Mouse (Mus musculus): ENCODE data around the gene Mpo.
A peak's percentile ranks its signal among the peaks of the same experiment; 100 is the strongest.

The Mpo gene

GRCm38 (mm10) chr11:87805448-87805847, 12.1 kb downstream of the Mpo start:
- DNase-seq (ENCODE audit: extremely low spot score): peak; percentile 36

- DNase-seq (ENCODE audit: extremely low spot score): no peak
Observed at GRCm38 (mm10) chr11:87807433-87807832, 14.1 kb downstream of the Mpo start.

- no peak for DNase-seq (ENCODE audit: extremely low spot score)
Observed at GRCm38 (mm10) chr11:87808236-87808635, 14.9 kb downstream of the Mpo start.

GRCm38 (mm10) chr11:87811396-87811795, 18.0 kb downstream of the Mpo start:
- no peak for DNase-seq (ENCODE audit: extremely low spot score)

- no peak for DNase-seq (ENCODE audit: extremely low spot score)
Observed at GRCm38 (mm10) chr11:87814831-87815230, 21.4 kb downstream of the Mpo start.

GRCm38 (mm10) chr11:87816707-87817442, 23.5 kb downstream of the Mpo start:
- peak; percentile 56 for DNase-seq (ENCODE audit: extremely low spot score)

GRCm38 (mm10) chr11:87817443-87817773, 24.0 kb downstream of the Mpo start:
- no peak for DNase-seq (ENCODE audit: extremely low spot score)

- no peak for DNase-seq (ENCODE audit: extremely low spot score)
Observed at GRCm38 (mm10) chr11:87821502-87821901, 28.1 kb downstream of the Mpo start.

GRCm38 (mm10) chr11:87828239-87828900, 35.0 kb downstream of the Mpo start, which contains the start of gene Lpo:
Gene Lpo (minus strand): TSS chr11:87828289.
- DNase-seq (ENCODE audit: extremely low spot score): no peak

GRCm38 (mm10) chr11:87840676-87841075, 47.3 kb downstream of the Mpo start:
- no peak for DNase-seq (ENCODE audit: extremely low spot score)

GRCm38 (mm10) chr11:87841436-87841835, 48.1 kb downstream of the Mpo start:
- no peak for DNase-seq (ENCODE audit: extremely low spot score)

- DNase-seq (ENCODE audit: extremely low spot score): no peak
Observed at GRCm38 (mm10) chr11:87846968-87847600, 53.7 kb downstream of the Mpo start.

GRCm38 (mm10) chr11:87847884-87848283, 54.5 kb downstream of the Mpo start:
- peak; percentile 16 for DNase-seq (ENCODE audit: extremely low spot score)

- peak; percentile 90 for DNase-seq (ENCODE audit: extremely low spot score)
Observed at GRCm38 (mm10) chr11:87852690-87853596, 59.6 kb downstream of the Mpo start, which contains the start of gene Mks1. Gene Mks1 (plus strand): TSS chr11:87853215.

GRCm38 (mm10) chr11:87853597-87853954, 60.2 kb downstream of the Mpo start:
- DNase-seq (ENCODE audit: extremely low spot score): no peak

All from embryo, embryonic 9.5 days (tissue).